Mouse (Mus musculus) layer of hippocampus, adult 9-10 months (tissue): ENCODE measurements around the gene Pfdn6.

Source experiments
- DNase-seq: peaks from one replicate; pipeline ENCODE4 v3.0.0; 2022; ENCODE audit warnings: low spot score

Pfdn6 gene

GRCm38 (mm10) chr17:33940206-33940805, at the start of gene Pfdn6, which contains the start of gene Wdr46:
TSS of gene Pfdn6 (minus strand) at chr17:33940343.
TSS of gene Wdr46 (plus strand) at chr17:33940660.
- peak; percentile 84 for DNase-seq

GRCm38 (mm10) chr17:33982136-33982535, 42.0 kb upstream of the Pfdn6 start:
- peak; percentile 29 for DNase-seq

GRCm38 (mm10) chr17:33981192-33981909, 41.2 kb upstream of the Pfdn6 start:
- DNase-seq = peak; percentile 92

- DNase-seq = no peak
Measured at GRCm38 (mm10) chr17:33980181-33981035, 40.3 kb upstream of the Pfdn6 start.

GRCm38 (mm10) chr17:33979512-33980050, 39.4 kb upstream of the Pfdn6 start:
- DNase-seq = no peak

- no peak for DNase-seq
Measured at GRCm38 (mm10) chr17:33978631-33979031, 38.5 kb upstream of the Pfdn6 start.

- DNase-seq = no peak
Measured at GRCm38 (mm10) chr17:33977861-33978557, 37.9 kb upstream of the Pfdn6 start.

- no peak for DNase-seq
Measured at GRCm38 (mm10) chr17:33973572-33973971, 33.4 kb upstream of the Pfdn6 start.

GRCm38 (mm10) chr17:33972691-33973090, 32.5 kb upstream of the Pfdn6 start:
- DNase-seq = no peak

GRCm38 (mm10) chr17:33969394-33969793, 29.3 kb upstream of the Pfdn6 start:
- no peak for DNase-seq

- DNase-seq = no peak
Measured at GRCm38 (mm10) chr17:33968927-33969326, 28.8 kb upstream of the Pfdn6 start.

- no peak for DNase-seq
Measured at GRCm38 (mm10) chr17:33968489-33968888, 28.3 kb upstream of the Pfdn6 start.

GRCm38 (mm10) chr17:33965846-33966550, 25.9 kb upstream of the Pfdn6 start:
- DNase-seq = no peak

GRCm38 (mm10) chr17:33965082-33965845, 25.1 kb upstream of the Pfdn6 start:
- no peak for DNase-seq

- DNase-seq = no peak
Measured at GRCm38 (mm10) chr17:33962876-33963275, 22.7 kb upstream of the Pfdn6 start.

- DNase-seq = no peak
Measured at GRCm38 (mm10) chr17:33959948-33960347, 19.8 kb upstream of the Pfdn6 start.

- DNase-seq = no peak
Measured at GRCm38 (mm10) chr17:33959135-33959534, 19.0 kb upstream of the Pfdn6 start.

- DNase-seq = no peak
Measured at GRCm38 (mm10) chr17:33958451-33958850, 18.3 kb upstream of the Pfdn6 start.

- no peak for DNase-seq
Measured at GRCm38 (mm10) chr17:33957493-33957892, 17.4 kb upstream of the Pfdn6 start.

GRCm38 (mm10) chr17:33956336-33956735, 16.2 kb upstream of the Pfdn6 start:
- no peak for DNase-seq
